Mouse (Mus musculus) R1 (cell line): ENCODE measurements at regions not wholly inside any gene's neighbourhood (a gene's known extent, or its start where the extent isn't known, plus 50 kb on each side); places are given as distances from the start of the nearest gene placed in this dataset.

Source experiments
- DNase-seq: peaks from one replicate; pipeline ENCODE4 v3.0.0-alpha.2; 2018; ENCODE audit warnings: low read depth, low spot score

DNA sequence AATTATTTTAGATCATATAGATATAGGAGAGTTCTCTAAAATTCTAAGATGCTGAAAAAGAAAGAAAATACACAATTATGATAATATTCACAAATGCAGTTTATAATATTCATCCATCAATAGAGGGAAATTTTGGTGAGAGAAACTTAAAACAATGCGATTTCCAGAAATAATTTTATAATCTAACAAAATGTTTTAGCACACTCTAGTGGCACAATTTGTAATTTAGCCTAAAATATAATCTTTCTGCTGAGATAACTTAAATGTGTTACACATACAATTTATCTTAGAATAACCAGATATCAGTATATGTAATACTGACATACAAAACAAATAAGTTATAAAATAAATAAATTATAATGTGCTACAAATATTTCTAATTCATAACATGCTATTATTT is 159.5 kb upstream of the Klhl4 start:
- DNase-seq = no peak

GRCm38 (mm10) chrX:114324285-114324684 is 149.8 kb upstream of the Klhl4 start:
- DNase-seq = no peak

DNA sequence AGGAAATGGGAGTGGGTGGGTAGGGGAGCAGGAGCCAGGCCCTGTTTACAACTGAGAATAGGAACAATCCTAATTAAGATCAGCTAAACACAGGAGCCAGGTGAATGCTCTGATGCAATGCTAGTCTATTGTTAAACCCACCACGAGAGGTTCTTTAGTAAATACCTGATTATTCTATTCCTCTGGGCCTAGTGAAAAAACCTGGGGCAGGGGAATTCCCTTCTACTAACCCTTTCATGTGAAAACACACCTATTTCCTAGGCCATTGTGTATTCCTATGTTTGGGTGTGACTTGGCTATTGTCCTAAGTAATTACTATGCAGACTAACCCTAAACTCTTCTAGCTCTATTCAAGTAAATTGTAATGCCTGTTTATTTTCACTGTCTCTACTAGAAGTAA is 138.0 kb upstream of the Klhl4 start:
- peak; percentile 94 for DNase-seq

- no peak for DNase-seq
Observed at GRCm38 (mm10) chrX:114359240-114359639, 114.9 kb upstream of the Klhl4 start.
